In the genomic region with DNA sequence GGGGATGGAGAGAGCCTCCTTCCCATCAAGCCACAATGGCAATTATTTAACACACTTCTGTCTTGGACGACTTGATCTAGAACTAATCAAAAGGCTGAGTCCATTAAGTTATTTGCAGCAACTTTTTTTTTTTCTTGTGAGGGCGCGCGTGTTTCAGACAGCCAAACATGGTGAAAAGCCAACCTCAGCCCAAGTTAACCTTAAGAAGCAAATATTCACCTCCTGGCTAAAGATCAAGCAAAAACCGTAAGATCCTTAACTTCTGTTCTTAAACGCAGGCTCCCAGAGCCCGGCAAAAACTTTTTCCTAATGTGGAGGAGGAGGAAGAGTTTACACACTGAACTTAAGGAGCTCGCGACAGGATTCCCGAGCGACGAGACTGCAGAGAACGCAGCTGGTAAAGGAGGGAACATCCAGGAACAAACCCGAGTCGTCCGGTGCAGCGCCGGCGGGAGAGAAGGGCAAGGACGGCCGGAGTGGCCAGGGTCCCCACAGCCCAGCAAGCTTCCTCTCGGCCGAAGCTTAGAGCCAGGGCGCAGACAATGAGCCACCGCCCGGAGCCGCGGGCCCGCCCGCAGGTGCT, we compare ENCODE assay signal across 8 mouse cellular contexts. TPM values are rescaled to one million over a fixed set of nuclear protein-coding genes. Genes with fewer than 3 reads are reported as not detected.
DNase-seq lines count a peak whose midpoint lies in the region; ATAC-seq lines count a peak whose summit lies in the region.

No protein-coding gene starts in this region.

- no peaks in the 10 kb centered on the region for H3K9me3 ChIP-seq in embryonic facial prominence, embryonic 15.5 days (replicated peaks)
- H3K9me3 ChIP-seq in hindbrain, embryonic 16.5 days (ENCODE audit: control insufficient read depth, low read length) = no peaks in the 10 kb centered on the region
- H3K9me3 ChIP-seq in liver, embryonic 15.5 days (replicated peaks) = no peaks in the 10 kb centered on the region

- under 1% methylated on average over 30 of the region's 30 CpGs for WGBS in embryonic facial prominence, embryonic 15.5 days
- 0% methylated on average over 30 of the region's 30 CpGs for WGBS in hindbrain, embryonic 16.5 days
- WGBS in liver, embryonic 15.5 days (ENCODE audit: insufficient replicate concordance) = 0% methylated on average over 26 of the region's 30 CpGs

- H3K9ac ChIP-seq in embryonic facial prominence, embryonic 15.5 days = peak overlapping the region; percentile 97
- peak overlapping the region; percentile 98 for H3K9ac ChIP-seq in hindbrain, embryonic 16.5 days (ENCODE audit: low read depth, low read length)
- H3K9ac ChIP-seq in liver, embryonic 15.5 days = peak overlapping the region; percentile 93

- H3K4me2 ChIP-seq in embryonic facial prominence, embryonic 15.5 days (replicated peaks) = peak overlapping the region; percentile 61
- peak overlapping the region; percentile 68 for H3K4me2 ChIP-seq in hindbrain, embryonic 16.5 days (ENCODE audit: low read length)
- peak overlapping the region; percentile 88 for H3K4me2 ChIP-seq in liver, embryonic 15.5 days

- ATAC-seq in embryonic facial prominence, embryonic 15.5 days (ENCODE audit: insufficient number of reproducible peaks, low FRiP score, low TSS enrichment, low read depth) = no peak
- no peak for ATAC-seq in hindbrain, embryonic 16.5 days
- no peak for ATAC-seq in liver, embryonic 15.5 days (ENCODE audit: insufficient read depth)

- peaks cover 2% of the 10 kb centered on the region; the same call in 1 of the 2 replicates for H3K36me3 ChIP-seq in embryonic facial prominence, embryonic 15.5 days
- H3K36me3 ChIP-seq in hindbrain, embryonic 16.5 days (ENCODE audit: control insufficient read depth, insufficient read depth, low read length) = peaks cover 2% of the 10 kb centered on the region
- H3K36me3 ChIP-seq in liver, embryonic 15.5 days (replicated peaks) = no peaks in the 10 kb centered on the region

- peak; percentile 31 for DNase-seq in layer of hippocampus, adult 11-12 months (ENCODE audit: low spot score)
- DNase-seq in layer of hippocampus, postnatal 36 days = no peak
- peak; percentile 66 for DNase-seq in Muller cell, postnatal 12 days (ENCODE audit: inconsistent ontology term)
- DNase-seq in retina, embryonic 14.5 days (ENCODE audit: low spot score) = peak; percentile 65
- DNase-seq in cerebellum, adult 9-11 months = no peak

- H3K4me3 ChIP-seq in embryonic facial prominence, embryonic 15.5 days (replicated peaks) = peak overlapping the region; percentile 94
- H3K4me3 ChIP-seq in hindbrain, embryonic 16.5 days (ENCODE audit: low read length) = peak overlapping the region; percentile 90
- H3K4me3 ChIP-seq in liver, embryonic 15.5 days (replicated peaks) = peak overlapping the region; percentile 95

- peak overlapping the region; percentile 96 for H3K27ac ChIP-seq in embryonic facial prominence, embryonic 15.5 days (replicated peaks)
- H3K27ac ChIP-seq in hindbrain, embryonic 16.5 days (ENCODE audit: low read depth, low read length) = peak overlapping the region; percentile 93
- peak overlapping the region; percentile 98 for H3K27ac ChIP-seq in liver, embryonic 15.5 days (replicated peaks)

- peaks cover 17% of the 10 kb centered on the region for H3K4me1 ChIP-seq in embryonic facial prominence, embryonic 15.5 days
- peaks cover 15% of the 10 kb centered on the region for H3K4me1 ChIP-seq in hindbrain, embryonic 16.5 days (ENCODE audit: control insufficient read depth, insufficient read depth, low read depth, low read length)
- peaks cover 34% of the 10 kb centered on the region for H3K4me1 ChIP-seq in liver, embryonic 15.5 days (replicated peaks)

- H3K27me3 ChIP-seq in embryonic facial prominence, embryonic 15.5 days = no peaks in the 10 kb centered on the region
- no peaks in the 10 kb centered on the region for H3K27me3 ChIP-seq in hindbrain, embryonic 16.5 days (replicated peaks; ENCODE audit: control insufficient read depth, insufficient read depth, low read length)
- no peaks in the 10 kb centered on the region for H3K27me3 ChIP-seq in liver, embryonic 15.5 days

RNA-seq across cellular contexts. Expression of a gene that starts 0.6 kb away (rescaled TPM):
- 10 to 100 TPM; 29.1 to 30.8 TPM for total RNA-seq in layer of hippocampus, postnatal 36 days (2021)
- 31.6 and 34.7 TPM in 2 replicates for polyA plus RNA-seq in embryonic facial prominence, embryonic 15.5 days (2015; fragmentation: Nextera tagmentation; extraction: Ambion mirVana)
- 24.9 and 29.9 TPM in 2 replicates for polyA plus RNA-seq in hindbrain, embryonic 16.5 days (2015; fragmentation: Nextera tagmentation; extraction: Ambion mirVana)
- 9.5 and 9.7 TPM in 2 replicates for polyA plus RNA-seq in liver, embryonic 15.5 days (2015; fragmentation: Nextera tagmentation; extraction: Ambion mirVana)

RNA-seq across cellular contexts. Expression of a gene that starts 21.0 kb away (rescaled TPM):
- 10 to 100 TPM; 26.7 to 28.0 TPM for total RNA-seq in layer of hippocampus, postnatal 36 days (2021)
- 87.5 and 90.5 TPM in 2 replicates for polyA plus RNA-seq in embryonic facial prominence, embryonic 15.5 days (2015; fragmentation: Nextera tagmentation; extraction: Ambion mirVana)
- polyA plus RNA-seq in hindbrain, embryonic 16.5 days (2015; fragmentation: Nextera tagmentation; extraction: Ambion mirVana) = 94.0 and 94.8 TPM in 2 replicates
- 27.8 and 31.5 TPM in 2 replicates for polyA plus RNA-seq in liver, embryonic 15.5 days (2015; fragmentation: Nextera tagmentation; extraction: Ambion mirVana)

RNA-seq across cellular contexts. Expression of a gene that starts 21.1 kb away (rescaled TPM):
- total RNA-seq in layer of hippocampus, postnatal 36 days (2021) = 10 to 100 TPM; 63.0 to 63.9 TPM
- polyA plus RNA-seq in embryonic facial prominence, embryonic 15.5 days (2015; fragmentation: Nextera tagmentation; extraction: Ambion mirVana) = 27.0 and 29.9 TPM in 2 replicates
- polyA plus RNA-seq in hindbrain, embryonic 16.5 days (2015; fragmentation: Nextera tagmentation; extraction: Ambion mirVana) = 48.0 and 51.0 TPM in 2 replicates
- polyA plus RNA-seq in liver, embryonic 15.5 days (2015; fragmentation: Nextera tagmentation; extraction: Ambion mirVana) = 4.7 and 5.5 TPM in 2 replicates

Comparison
In these comparisons a context has a peak if more than half of its experiments do, and no peak if none do; other contexts are left out.
1. DNase-seq: peak in layer of hippocampus, adult 11-12 months (single experiment), Muller cell, postnatal 12 days (single experiment) and retina, embryonic 14.5 days (single experiment); none in layer of hippocampus, postnatal 36 days (0 of 2) and cerebellum, adult 9-11 months (single experiment).
2. Peak in every context shown above with its lines, with median percentiles within 50 percentile points of each other: H3K27ac ChIP-seq, H3K4me2 ChIP-seq, H3K4me3 ChIP-seq and H3K9ac ChIP-seq.